Mouse (Mus musculus) naive thymus-derived CD4-positive, alpha-beta T cell, adult 2 months (primary cell): ENCODE data around the gene Pglyrp1.
A peak's percentile ranks its signal among the peaks of the same experiment; 100 is the strongest.

Experiments
- DNase-seq: peaks from one replicate; pipeline ENCODE4 v3.0.0-alpha.2; 2011; ENCODE audit warnings: low read depth

Gene Pglyrp1

GRCm38 (mm10) chr7:18884745-18885422 lies 13.8 kb downstream of the Pglyrp1 start:
- DNase-seq, result no peak

- DNase-seq, result no peak
Observed at GRCm38 (mm10) chr7:18886963-18887362, 15.8 kb downstream of the Pglyrp1 start.

- DNase-seq, result no peak
Observed at GRCm38 (mm10) chr7:18890848-18891247, 19.7 kb downstream of the Pglyrp1 start.

- DNase-seq, result peak; percentile 90
Observed at GRCm38 (mm10) chr7:18891872-18892599, 20.9 kb downstream of the Pglyrp1 start.

GRCm38 (mm10) chr7:18893009-18893408 lies 21.9 kb downstream of the Pglyrp1 start:
- no peak for DNase-seq

- DNase-seq, result peak; percentile 57
Observed at GRCm38 (mm10) chr7:18893651-18894430, 22.7 kb downstream of the Pglyrp1 start.

- DNase-seq, result no peak
Observed at GRCm38 (mm10) chr7:18896536-18896935, 25.4 kb downstream of the Pglyrp1 start.

GRCm38 (mm10) chr7:18900513-18900912 lies 29.4 kb downstream of the Pglyrp1 start:
- DNase-seq, result no peak

GRCm38 (mm10) chr7:18902486-18902885 lies 31.4 kb downstream of the Pglyrp1 start:
- no peak for DNase-seq

- no peak for DNase-seq
Observed at GRCm38 (mm10) chr7:18904971-18905370, 33.8 kb downstream of the Pglyrp1 start.

- DNase-seq, result no peak
Observed at GRCm38 (mm10) chr7:18909797-18910196, 38.7 kb downstream of the Pglyrp1 start.

- peak; percentile 99 for DNase-seq
Observed at GRCm38 (mm10) chr7:18910241-18910831, 39.2 kb downstream of the Pglyrp1 start, which contains the start of gene Ccdc61. Gene Ccdc61, minus strand, starts transcription at chr7:18910415.

- DNase-seq, result no peak
Observed at GRCm38 (mm10) chr7:18916254-18916653, 45.1 kb downstream of the Pglyrp1 start.

- DNase-seq, result no peak
Observed at GRCm38 (mm10) chr7:18917931-18918330, 46.8 kb downstream of the Pglyrp1 start.

- DNase-seq, result no peak
Observed at GRCm38 (mm10) chr7:18921069-18921468, 49.9 kb downstream of the Pglyrp1 start.

- DNase-seq, result no peak
Observed at GRCm38 (mm10) chr7:18922807-18923206, 51.7 kb downstream of the Pglyrp1 start.

GRCm38 (mm10) chr7:18923267-18923666 lies 52.1 kb downstream of the Pglyrp1 start:
- no peak for DNase-seq

GRCm38 (mm10) chr7:18923711-18924191 lies 52.6 kb downstream of the Pglyrp1 start:
- no peak for DNase-seq

GRCm38 (mm10) chr7:18924321-18924720 lies 53.2 kb downstream of the Pglyrp1 start:
- DNase-seq, result no peak

- DNase-seq, result peak; percentile 62
Observed at GRCm38 (mm10) chr7:18925162-18925938, 54.2 kb downstream of the Pglyrp1 start, which contains the start of gene Nova2. Gene Nova2, plus strand, starts transcription at chr7:18925888.
